Mouse (Mus musculus): ENCODE results near the gene Krt76. TPM values are rescaled to one million over a fixed set of nuclear protein-coding genes. Genes with fewer than 3 reads are reported as not detected.

Gene Krt76
- polyA plus RNA-seq, 1 experiment from 2014 or later = not detected

GRCm38 (mm10) chr15:101924635-101925034 lies 31.9 kb upstream of the Krt76 start, which contains the start of gene Krt4:
Gene Krt4 (minus strand): TSS chr15:101924735.
- H3K27me3 ChIP-seq (ENCODE audit: control insufficient read depth, insufficient read depth, low read length) = peaks cover 7% of the 10 kb centered on the region; the same call in 1 of the 2 replicates
- H3K9ac ChIP-seq = no peak within 1 kb of the TSS
- no peaks in the 10 kb centered on the region for H3K9me3 ChIP-seq (ENCODE audit: control insufficient read depth, low read length)
- DNase-seq (ENCODE audit: low spot score) (no peak), ATAC-seq (ENCODE audit: low FRiP score) (no peak)
- H3K4me2 ChIP-seq (replicated peaks) = no peak within 1 kb of the TSS
- H3K4me3 ChIP-seq (replicated peaks; ENCODE audit: low read length) = no peak within 1 kb of the TSS
- 85% methylated on average over 11 of the region's 11 CpGs for WGBS
- H3K4me1 ChIP-seq (replicated peaks; ENCODE audit: control insufficient read depth, insufficient read depth, low read length) = peaks cover 6% of the 10 kb centered on the region; the same call in 1 of the 2 replicates
- no peaks in the 10 kb centered on the region for H3K36me3 ChIP-seq (replicated peaks; ENCODE audit: control insufficient read depth, insufficient read depth)
- no peak within 1 kb of the TSS for H3K27ac ChIP-seq

DNA sequence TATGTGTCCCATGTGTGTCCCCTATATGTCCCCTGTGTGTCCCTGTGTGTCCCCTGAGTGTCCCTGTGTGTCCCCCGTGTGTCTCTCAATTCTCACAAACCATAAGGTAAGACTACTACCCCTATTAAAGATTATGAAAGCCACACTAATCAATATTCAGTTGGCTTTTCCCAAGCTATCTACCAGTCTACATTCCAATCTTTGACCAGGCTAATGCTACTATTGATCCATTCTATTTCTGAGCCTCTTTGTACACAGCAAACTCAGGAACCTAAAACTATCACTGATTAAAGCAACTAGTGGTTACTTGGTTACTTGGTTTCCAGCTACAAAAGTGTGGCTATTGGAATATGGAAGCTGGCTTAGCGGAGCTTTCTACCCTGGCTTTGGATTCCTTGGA lies 29.6 kb upstream of the Krt76 start:
- no peak overlapping the region for H3K9ac ChIP-seq
- 94% methylated on average over 2 of the region's 2 CpGs for WGBS
- no peak for ATAC-seq (ENCODE audit: low FRiP score)

DNA sequence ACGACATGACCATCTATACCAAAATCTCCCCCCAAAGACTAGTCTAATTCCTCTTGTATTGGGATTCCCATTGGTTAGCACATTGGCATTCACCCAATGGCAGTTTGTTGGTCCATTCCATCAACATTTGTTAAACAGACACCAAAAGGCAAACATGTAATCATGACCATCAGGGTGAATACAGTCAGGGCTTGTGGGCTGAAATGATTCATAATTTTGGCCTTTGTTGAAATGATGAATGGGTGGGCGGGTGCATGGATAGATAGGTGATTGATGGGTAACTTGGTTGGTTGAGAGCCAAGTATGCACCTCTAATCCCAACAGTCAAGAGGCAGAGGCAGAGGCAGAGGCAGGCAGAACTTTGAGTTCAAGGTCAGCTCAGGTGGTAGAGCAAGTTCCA lies 23.4 kb upstream of the Krt76 start:
- DNase-seq (ENCODE audit: low spot score) (no peak), ATAC-seq (ENCODE audit: low FRiP score) (no peak)
- Histone ChIP-seq H3K4me1 (replicated peaks; ENCODE audit: control insufficient read depth, insufficient read depth, low read length) (no peaks in the 10 kb centered on the region), H3K9ac (no peak overlapping the region), H3K4me2 (replicated peaks) (no peak overlapping the region), H3K27me3 (ENCODE audit: control insufficient read depth, insufficient read depth, low read length) (no peaks in the 10 kb centered on the region), H3K36me3 (replicated peaks; ENCODE audit: control insufficient read depth, insufficient read depth) (no peaks in the 10 kb centered on the region), H3K27ac (no peak overlapping the region), H3K4me3 (replicated peaks; ENCODE audit: low read length) (no peak overlapping the region), H3K9me3 (ENCODE audit: control insufficient read depth, low read length) (no peaks in the 10 kb centered on the region)
- 74% methylated on average over 2 of the region's 2 CpGs for WGBS

More for the DNA sequence above, 29.6 kb upstream of the Krt76 start:
- Histone ChIP-seq H3K36me3 (replicated peaks; ENCODE audit: control insufficient read depth, insufficient read depth) (no peaks in the 10 kb centered on the region), H3K27me3 (ENCODE audit: control insufficient read depth, insufficient read depth, low read length) (no peaks in the 10 kb centered on the region), H3K4me1 (replicated peaks; ENCODE audit: control insufficient read depth, insufficient read depth, low read length) (no peaks in the 10 kb centered on the region), H3K4me2 (replicated peaks) (no peak overlapping the region), H3K9me3 (ENCODE audit: control insufficient read depth, low read length) (no peaks in the 10 kb centered on the region), H3K4me3 (replicated peaks; ENCODE audit: low read length) (no peak overlapping the region), H3K27ac (no peak overlapping the region)
- DNase-seq (ENCODE audit: low spot score) = no peak

GRCm38 (mm10) chr15:101904849-101905248 lies 12.1 kb upstream of the Krt76 start:
- Histone ChIP-seq H3K4me2 (replicated peaks) (no peak overlapping the region), H3K9me3 (ENCODE audit: control insufficient read depth, low read length) (no peaks in the 10 kb centered on the region), H3K4me3 (replicated peaks; ENCODE audit: low read length) (no peak overlapping the region), H3K9ac (no peak overlapping the region), H3K4me1 (replicated peaks; ENCODE audit: control insufficient read depth, insufficient read depth, low read length) (0 out of 2 replicates have a peak, but pooled peaks cover 5% of the 10 kb centered on the region), H3K27ac (no peak overlapping the region), H3K36me3 (replicated peaks; ENCODE audit: control insufficient read depth, insufficient read depth) (no peaks in the 10 kb centered on the region), H3K27me3 (ENCODE audit: control insufficient read depth, insufficient read depth, low read length) (no peaks in the 10 kb centered on the region)
- DNase-seq (ENCODE audit: low spot score) = no peak
- no peak for ATAC-seq (ENCODE audit: low FRiP score)
- 83% methylated on average over 5 of the region's 5 CpGs for WGBS

GRCm38 (mm10) chr15:101902171-101903149 lies 9.7 kb upstream of the Krt76 start:
- Histone ChIP-seq H3K4me1 (replicated peaks; ENCODE audit: control insufficient read depth, insufficient read depth, low read length) (0 out of 2 replicates have a peak, but pooled peaks cover 5% of the 10 kb centered on the region), H3K9me3 (ENCODE audit: control insufficient read depth, low read length) (no peaks in the 10 kb centered on the region), H3K27ac (no peak overlapping the region), H3K4me3 (replicated peaks; ENCODE audit: low read length) (no peak overlapping the region), H3K9ac (no peak overlapping the region), H3K4me2 (replicated peaks) (no peak overlapping the region), H3K36me3 (replicated peaks; ENCODE audit: control insufficient read depth, insufficient read depth) (no peaks in the 10 kb centered on the region), H3K27me3 (ENCODE audit: control insufficient read depth, insufficient read depth, low read length) (no peaks in the 10 kb centered on the region)
- WGBS = 59% methylated on average over 12 of the region's 12 CpGs
- DNase-seq (ENCODE audit: low spot score) (no peak), ATAC-seq (ENCODE audit: low FRiP score) (no peak)

- Histone ChIP-seq H3K9ac (no peak overlapping the region), H3K4me3 (replicated peaks; ENCODE audit: low read length) (no peak overlapping the region), H3K4me1 (replicated peaks; ENCODE audit: control insufficient read depth, insufficient read depth, low read length) (no peaks in the 10 kb centered on the region), H3K4me2 (replicated peaks) (no peak overlapping the region), H3K27ac (no peak overlapping the region), H3K9me3 (ENCODE audit: control insufficient read depth, low read length) (no peaks in the 10 kb centered on the region), H3K36me3 (replicated peaks; ENCODE audit: control insufficient read depth, insufficient read depth) (no peaks in the 10 kb centered on the region), H3K27me3 (ENCODE audit: control insufficient read depth, insufficient read depth, low read length) (no peaks in the 10 kb centered on the region)
- DNase-seq (ENCODE audit: low spot score) (no peak), ATAC-seq (ENCODE audit: low FRiP score) (no peak)
- WGBS = 95% methylated on average over 4 of the region's 4 CpGs
Measured at GRCm38 (mm10) chr15:101895216-101895615, 2.5 kb upstream of the Krt76 start.

- no peak overlapping the region for H3K4me3 ChIP-seq (replicated peaks; ENCODE audit: low read length)
- H3K9me3 ChIP-seq (ENCODE audit: control insufficient read depth, low read length) = no peaks in the 10 kb centered on the region
- no peak for ATAC-seq (ENCODE audit: low FRiP score)
- no peaks in the 10 kb centered on the region for H3K4me1 ChIP-seq (replicated peaks; ENCODE audit: control insufficient read depth, insufficient read depth, low read length)
- DNase-seq (ENCODE audit: low spot score) = no peak
- H3K4me2 ChIP-seq (replicated peaks) = no peak overlapping the region; the same call in 1 of the 2 replicates
- H3K36me3 ChIP-seq (replicated peaks; ENCODE audit: control insufficient read depth, insufficient read depth) = no peaks in the 10 kb centered on the region
- no peak overlapping the region for H3K27ac ChIP-seq
- H3K9ac ChIP-seq = no peak overlapping the region
- H3K27me3 ChIP-seq (ENCODE audit: control insufficient read depth, insufficient read depth, low read length) = no peaks in the 10 kb centered on the region
- WGBS = 28% methylated on average over 11 of the region's 11 CpGs
Measured at GRCm38 (mm10) chr15:101879776-101880175, 12.9 kb downstream of the Krt76 start.

DNA sequence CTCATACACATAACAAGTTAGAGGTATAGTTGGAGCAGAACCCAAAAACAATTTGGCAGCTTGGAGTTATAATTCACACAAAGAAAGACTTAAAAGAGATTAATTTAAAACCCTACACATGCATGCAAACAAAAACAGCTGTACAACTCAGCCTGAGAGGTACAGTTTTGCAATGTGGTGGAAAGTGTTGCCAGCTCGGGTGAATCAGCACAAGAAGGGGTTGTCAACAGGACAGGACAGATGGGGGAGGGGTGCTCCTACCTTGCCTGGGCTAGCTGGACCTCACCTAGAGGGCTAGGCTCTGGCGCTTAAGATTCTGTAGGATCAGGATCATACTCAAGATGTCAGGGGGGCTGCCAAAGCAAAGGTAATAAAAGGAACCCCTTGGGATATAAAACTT lies 14.7 kb downstream of the Krt76 start:
- DNase-seq (ENCODE audit: low spot score) (no peak), ATAC-seq (ENCODE audit: low FRiP score) (no peak)
- 65% methylated on average over 2 of the region's 2 CpGs for WGBS
- Histone ChIP-seq H3K4me3 (replicated peaks; ENCODE audit: low read length) (no peak overlapping the region), H3K4me1 (replicated peaks; ENCODE audit: control insufficient read depth, insufficient read depth, low read length) (no peaks in the 10 kb centered on the region), H3K36me3 (replicated peaks; ENCODE audit: control insufficient read depth, insufficient read depth) (no peaks in the 10 kb centered on the region), H3K9me3 (ENCODE audit: control insufficient read depth, low read length) (no peaks in the 10 kb centered on the region), H3K27ac (no peak overlapping the region), H3K4me2 (replicated peaks) (no peak overlapping the region), H3K9ac (no peak overlapping the region), H3K27me3 (ENCODE audit: control insufficient read depth, insufficient read depth, low read length) (no peaks in the 10 kb centered on the region)

- H3K36me3 ChIP-seq (replicated peaks; ENCODE audit: control insufficient read depth, insufficient read depth) = no peaks in the 10 kb centered on the region
- H3K9me3 ChIP-seq (ENCODE audit: control insufficient read depth, low read length) = no peaks in the 10 kb centered on the region
- no peak overlapping the region for H3K27ac ChIP-seq
- no peak for DNase-seq (ENCODE audit: low spot score)
- ATAC-seq (ENCODE audit: low FRiP score) = no peak
- no peak overlapping the region for H3K9ac ChIP-seq
- no peak overlapping the region for H3K4me3 ChIP-seq (replicated peaks; ENCODE audit: low read length)
- no peak overlapping the region for H3K4me2 ChIP-seq (replicated peaks)
- 89% methylated on average over 1 of the region's 1 CpGs for WGBS
- H3K27me3 ChIP-seq (ENCODE audit: control insufficient read depth, insufficient read depth, low read length) = no peaks in the 10 kb centered on the region
- peaks cover 4% of the 10 kb centered on the region for H3K4me1 ChIP-seq (replicated peaks; ENCODE audit: control insufficient read depth, insufficient read depth, low read length)
Measured at GRCm38 (mm10) chr15:101874383-101874782, 18.3 kb downstream of the Krt76 start.
